Mouse (Mus musculus) embryonic facial prominence, embryonic 15.5 days (tissue): ENCODE results near the gene Lrriq4. TPM values are rescaled to one million over a fixed set of nuclear protein-coding genes. Genes with fewer than 3 reads are reported as not detected.
A peak's percentile ranks its signal among the peaks of the same experiment; 100 is the strongest.

ENCODE experiments used
- ATAC-seq: fragments of 200-750 bp; cut with Nextera tagmentation; 2 replicates; pipeline ENCODE4 v1.8.0; 2017; ENCODE audit warnings: low read depth, moderate TSS enrichment; ENCODE audit not compliant: insufficient number of reproducible peaks, low FRiP score, low TSS enrichment
- H3K27ac ChIP-seq: fragments of 300-500 bp; sonication (generic); replicated peaks from 2 replicates; pipeline ENCODE4 v1.5.1; 2015; ENCODE audit warnings: mild to moderate bottlenecking, inconsistent platforms
- H3K27me3 ChIP-seq: fragments of 300-500 bp; sonication (generic); 2 replicates; pipeline ENCODE4 v1.6.1; 2015; ENCODE audit warnings: inconsistent platforms
- H3K36me3 ChIP-seq: fragments of 300-500 bp; sonication (generic); 2 replicates; pipeline ENCODE4 v1.6.1; 2015; ENCODE audit warnings: mild to moderate bottlenecking, inconsistent platforms
- H3K4me1 ChIP-seq: fragments of 300-500 bp; sonication (generic); 2 replicates; pipeline ENCODE4 v1.6.1; 2015; ENCODE audit warnings: inconsistent platforms
- H3K4me2 ChIP-seq: fragments of 300-500 bp; sonication (generic); replicated peaks from 2 replicates; pipeline ENCODE4 v1.6.1; 2015; ENCODE audit warnings: mild to moderate bottlenecking, inconsistent platforms
- H3K4me3 ChIP-seq: fragments of 300-500 bp; sonication (generic); replicated peaks from 2 replicates; pipeline ENCODE4 v1.5.1; 2015; ENCODE audit warnings: mild to moderate bottlenecking, inconsistent platforms
- H3K9ac ChIP-seq: fragments of 300-500 bp; sonication (generic); 2 replicates; pipeline ENCODE4 v1.6.1; 2015; ENCODE audit warnings: inconsistent platforms
- H3K9me3 ChIP-seq: fragments of 300-500 bp; sonication (generic); replicated peaks from 2 replicates; pipeline ENCODE4 v1.6.1; 2016; ENCODE audit warnings: inconsistent platforms
- WGBS: fragments of 180-500 bp; shearing (Covaris S2); methylation state at CpG from one replicate; pipeline ENCODE4 v1.1.7; 2015; 5-methylcytosine and 5-hydroxymethylcytosine counted together
- polyA plus RNA-seq: library from polyadenylated mRNA; unstranded; fragments of >200 nt; fragmentation: Nextera tagmentation; extraction: Ambion mirVana; gene quantifications from 2 replicates; pipeline ENCODE4 v1.2.1, GENCODE M21; 2015

Lrriq4 gene
- not detected in 2 replicates for polyA plus RNA-seq

DNA sequence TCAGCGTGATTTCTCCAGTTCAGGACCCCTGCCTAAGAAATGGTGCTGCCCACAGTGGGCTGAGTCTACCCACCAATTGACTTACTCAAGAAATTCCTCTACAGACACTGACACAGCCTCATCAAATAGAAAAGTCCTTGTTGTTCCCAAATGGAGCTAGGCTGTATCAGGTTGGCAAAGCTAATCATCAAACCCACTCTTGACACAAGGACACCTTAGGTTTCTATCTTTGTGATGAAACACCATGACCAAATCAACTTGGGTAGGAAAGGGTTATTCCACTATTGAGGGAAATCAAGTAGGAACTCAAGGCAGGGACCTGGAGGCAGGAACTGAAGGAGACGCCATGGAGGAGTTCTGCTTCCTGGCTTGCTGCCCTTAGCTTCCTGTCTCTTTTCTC is at the start of gene Lrriq4:
Gene Lrriq4 (plus strand): TSS at position 301 of the 400 bp plus-strand sequence.
- Histone ChIP-seq H3K9ac (no peak within 1 kb of the TSS), H3K27ac (no peak within 1 kb of the TSS), H3K4me1 (0 out of 2 replicates have a peak, but pooled peaks cover 7% of the 10 kb centered on the region), H3K27me3 (0 out of 2 replicates have a peak, but pooled peaks cover 8% of the 10 kb centered on the region), H3K4me2 (no peak within 1 kb of the TSS), H3K36me3 (no peaks in the 10 kb centered on the region), H3K9me3 (no peaks in the 10 kb centered on the region), H3K4me3 (no peak within 1 kb of the TSS)
- WGBS: 47% methylated on average over 2 of the region's 2 CpGs
- ATAC-seq: no peak

DNA sequence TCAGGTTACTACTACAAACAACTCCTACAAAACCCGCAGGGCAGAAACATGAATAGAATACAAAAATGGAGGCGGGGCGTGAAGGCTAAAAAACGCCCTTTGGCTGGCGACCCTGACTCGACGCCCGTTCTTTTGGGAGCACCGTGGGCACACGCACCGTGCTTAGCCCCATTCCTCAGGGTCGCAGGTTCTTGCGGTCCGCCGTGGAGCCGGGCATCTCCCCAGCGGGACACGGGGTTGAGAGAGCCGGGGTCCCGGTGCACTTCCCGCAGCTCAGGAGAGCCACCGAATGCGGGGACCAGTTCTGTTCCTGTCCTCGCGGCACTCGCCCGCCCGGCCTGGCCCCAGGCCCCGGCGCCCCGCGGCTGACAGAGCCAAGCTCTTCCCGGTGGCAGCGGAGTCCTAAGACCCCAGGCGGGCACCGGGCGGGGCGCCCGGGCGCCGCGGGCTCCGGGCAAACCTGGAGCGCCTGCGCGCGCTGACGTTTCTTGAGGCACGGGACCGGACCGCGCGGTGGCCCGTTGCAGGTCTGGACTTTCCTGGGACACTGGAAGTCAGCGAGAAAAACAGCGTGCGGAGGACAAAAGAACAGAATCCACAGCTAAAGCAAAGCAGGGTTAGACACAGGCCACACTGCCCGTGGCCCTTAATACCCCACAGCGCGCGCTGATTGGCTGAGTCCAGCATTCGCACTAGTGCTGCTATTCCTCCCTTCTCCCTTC is 49.0 kb upstream of the Lrriq4 start:
- Histone ChIP-seq H3K27ac (0 out of 2 replicates have a peak overlapping the region, but pooled peaks have one; percentile 28), H3K4me2 (peak overlapping the region; percentile 87), H3K36me3 (no peaks in the 10 kb centered on the region), H3K27me3 (peaks cover 7% of the 10 kb centered on the region; the same call in 1 of the 2 replicates), H3K4me3 (peak overlapping the region; percentile 79), H3K9me3 (no peaks in the 10 kb centered on the region), H3K9ac (peak overlapping the region; percentile 69), H3K4me1 (peaks cover 4% of the 10 kb centered on the region; the same call in 1 of the 2 replicates)
- under 1% methylated on average over 60 of the region's 62 CpGs for WGBS
- ATAC-seq: peak; percentile 55; the same call in 1 of the 2 replicates

DNA sequence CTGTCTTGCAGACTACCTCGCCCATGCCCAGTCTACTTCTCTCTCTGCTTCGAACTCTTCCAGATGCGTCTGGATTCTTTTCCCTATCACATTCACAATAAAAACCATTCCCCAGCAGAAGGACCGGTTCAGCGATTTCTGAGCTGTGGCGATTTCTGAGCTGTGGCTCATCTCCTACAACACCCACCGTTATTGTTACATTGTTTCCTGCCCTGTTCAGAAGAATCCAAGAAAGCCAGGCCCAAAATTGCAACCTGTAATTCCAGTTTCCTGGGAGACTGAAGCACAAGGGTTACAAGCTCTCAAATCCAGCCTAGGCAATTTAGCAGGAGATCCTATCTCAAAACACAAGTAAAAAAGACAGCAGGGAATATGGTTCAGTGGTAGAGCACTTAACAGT is 47.0 kb upstream of the Lrriq4 start:
- no peak overlapping the region for H3K4me2 ChIP-seq
- whole genome bisulfite sequencing: 71% methylated on average over 7 of the region's 7 CpGs
- peaks cover 4% of the 10 kb centered on the region; the same call in 1 of the 2 replicates for H3K4me1 ChIP-seq
- H3K4me3 ChIP-seq: no peak overlapping the region
- no peak overlapping the region for H3K27ac ChIP-seq
- H3K36me3 ChIP-seq: no peaks in the 10 kb centered on the region
- no peak for ATAC-seq
- H3K9ac ChIP-seq: no peak overlapping the region
- H3K27me3 ChIP-seq: peaks cover 7% of the 10 kb centered on the region; the same call in 1 of the 2 replicates
- H3K9me3 ChIP-seq: no peaks in the 10 kb centered on the region

DNA sequence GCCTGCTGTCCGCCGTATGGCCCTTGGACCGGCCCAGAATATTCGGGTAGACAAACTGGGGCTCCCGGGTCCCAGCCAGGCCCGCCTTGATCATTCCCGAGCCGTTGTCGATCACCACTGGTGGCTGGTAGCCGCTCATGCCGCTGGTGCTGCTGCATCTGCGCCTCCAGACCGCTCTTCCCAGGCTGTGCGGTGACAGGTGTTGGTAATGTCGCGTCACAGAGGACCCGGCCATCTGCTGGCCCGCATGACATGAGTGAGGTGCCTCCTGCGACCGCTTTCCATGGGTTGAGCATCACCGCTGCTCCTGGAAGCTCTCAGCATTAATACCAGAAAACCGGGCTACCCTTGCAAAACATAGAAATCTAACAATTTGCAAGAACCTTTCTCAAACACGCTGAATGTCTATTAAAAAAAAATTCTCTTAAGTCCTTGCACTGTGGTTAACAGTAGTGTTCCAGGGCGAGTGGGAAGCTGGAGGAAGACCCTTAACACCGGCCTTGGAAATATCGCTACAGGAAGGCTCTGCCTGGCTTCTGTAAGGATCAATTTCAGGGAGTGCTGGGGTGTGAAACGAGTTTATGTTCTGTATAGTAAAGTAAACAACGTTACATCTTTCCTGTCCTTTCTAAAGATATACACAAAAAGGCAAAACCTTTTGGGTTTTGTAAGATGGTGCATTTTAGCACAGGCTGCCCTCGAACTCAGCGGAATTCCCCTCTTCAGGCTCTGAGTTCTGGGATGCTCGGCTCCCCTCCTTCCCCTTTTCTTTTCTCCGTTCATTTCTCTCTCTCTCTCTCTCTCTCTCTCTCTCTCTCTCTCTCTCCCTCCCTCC is 44.4 kb upstream of the Lrriq4 start, which contains the start of gene Actrt3:
Gene Actrt3 (minus strand): TSS at position 229 of the 835 bp plus-strand sequence.
- H3K9me3 ChIP-seq: no peaks in the 10 kb centered on the region
- H3K4me2 ChIP-seq: peak within 1 kb of the TSS; percentile 62
- WGBS: 1% methylated on average over 32 of the region's 32 CpGs
- no peak for ATAC-seq
- peaks cover 10% of the 10 kb centered on the region for H3K4me1 ChIP-seq
- H3K9ac ChIP-seq: peak within 1 kb of the TSS; percentile 23
- H3K27me3 ChIP-seq: peaks cover 7% of the 10 kb centered on the region; the same call in 1 of the 2 replicates
- 0 out of 2 replicates have a peak, but pooled peaks cover 4% of the 10 kb centered on the region for H3K36me3 ChIP-seq
- H3K4me3 ChIP-seq: peak within 1 kb of the TSS; percentile 68
- H3K27ac ChIP-seq: peak within 1 kb of the TSS; percentile 75

DNA sequence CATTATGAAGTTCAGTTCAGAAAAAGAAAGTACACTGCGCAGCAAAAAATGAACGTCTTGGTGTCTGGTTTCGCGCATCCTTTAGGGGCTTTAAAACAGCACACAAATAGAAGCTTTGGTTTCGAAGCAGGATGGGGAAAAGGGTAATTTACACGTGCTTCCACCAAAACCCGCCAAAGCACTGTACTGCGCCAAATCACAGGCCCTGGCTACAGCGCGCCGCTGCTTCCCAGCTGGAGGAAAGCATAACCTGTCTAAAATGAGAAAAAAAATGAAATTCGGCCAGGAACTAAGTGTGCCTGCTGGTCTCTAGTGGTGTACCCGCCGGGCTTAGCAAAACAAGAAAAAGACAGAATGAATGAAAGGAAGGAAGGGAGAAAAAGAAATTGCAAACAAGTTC is 43.6 kb upstream of the Lrriq4 start:
- H3K9ac ChIP-seq: peak overlapping the region; percentile 23; the same call in 1 of the 2 replicates
- no peak for ATAC-seq
- peaks cover 10% of the 10 kb centered on the region for H3K4me1 ChIP-seq
- peaks cover 6% of the 10 kb centered on the region; the same call in 1 of the 2 replicates for H3K36me3 ChIP-seq
- WGBS: under 1% methylated on average over 14 of the region's 14 CpGs
- peak overlapping the region; percentile 75 for H3K27ac ChIP-seq
- H3K4me2 ChIP-seq: peak overlapping the region; percentile 62
- peaks cover 7% of the 10 kb centered on the region; the same call in 1 of the 2 replicates for H3K27me3 ChIP-seq
- peak overlapping the region; percentile 68 for H3K4me3 ChIP-seq
- no peaks in the 10 kb centered on the region for H3K9me3 ChIP-seq

DNA sequence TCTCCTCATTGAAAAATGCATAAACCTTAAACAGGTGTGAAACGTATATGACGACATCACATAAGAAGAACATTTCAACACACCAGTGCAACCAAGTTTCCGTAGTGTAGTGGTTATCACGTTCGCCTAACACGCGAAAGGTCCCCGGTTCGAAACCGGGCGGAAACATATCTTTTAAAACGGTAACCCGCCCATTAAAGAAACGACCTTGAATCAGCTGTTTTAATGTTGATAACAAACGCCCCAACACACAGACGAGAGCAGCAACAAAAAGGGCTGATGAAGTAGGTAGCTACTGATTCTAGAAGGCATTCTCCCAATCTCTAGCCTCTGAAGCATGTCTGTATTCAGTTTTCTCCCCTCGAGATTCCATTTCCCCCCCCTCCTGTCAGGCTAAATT is 43.1 kb upstream of the Lrriq4 start:
- Histone ChIP-seq H3K4me2 (peak overlapping the region; percentile 62), H3K9me3 (no peaks in the 10 kb centered on the region), H3K4me1 (peaks cover 10% of the 10 kb centered on the region), H3K9ac (no peak overlapping the region), H3K27ac (peak overlapping the region; percentile 75; the same call in 1 of the 2 replicates), H3K27me3 (peaks cover 7% of the 10 kb centered on the region; the same call in 1 of the 2 replicates), H3K4me3 (peak overlapping the region; percentile 68), H3K36me3 (peaks cover 10% of the 10 kb centered on the region; the same call in 1 of the 2 replicates)
- WGBS: under 1% methylated on average over 17 of the region's 17 CpGs
- ATAC-seq: 0 out of 2 replicates have a peak, but pooled peaks have one; percentile 13

DNA sequence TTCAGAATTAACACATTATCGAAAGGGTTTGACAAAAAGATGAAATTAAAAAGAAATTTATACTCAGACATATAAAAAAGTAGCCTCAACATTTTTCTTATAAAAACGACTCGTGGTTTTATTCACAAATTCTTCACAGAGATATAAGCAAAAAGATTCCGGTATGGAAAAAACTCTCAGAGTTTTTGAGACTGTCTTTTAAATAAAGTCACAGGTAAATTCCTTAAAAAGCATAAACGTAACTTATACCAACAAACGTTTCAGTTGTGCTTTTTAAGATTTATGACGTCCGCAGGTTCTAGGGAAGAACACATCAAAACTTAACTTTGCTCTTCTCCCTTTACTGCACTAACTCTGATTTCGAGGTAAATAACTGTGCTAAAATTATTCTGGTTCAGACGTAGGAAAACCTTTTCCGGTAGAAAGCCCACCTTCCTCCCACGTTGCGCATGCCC is 42.7 kb upstream of the Lrriq4 start:
- no peak for ATAC-seq
- peak overlapping the region; percentile 98 for H3K27ac ChIP-seq
- H3K4me2 ChIP-seq: peak overlapping the region; percentile 62
- H3K4me3 ChIP-seq: peak overlapping the region; percentile 68
- H3K27me3 ChIP-seq: peaks cover 7% of the 10 kb centered on the region; the same call in 1 of the 2 replicates
- peak overlapping the region; percentile 77 for H3K9ac ChIP-seq
- H3K36me3 ChIP-seq: peaks cover 14% of the 10 kb centered on the region; the same call in 1 of the 2 replicates
- H3K4me1 ChIP-seq: peaks cover 10% of the 10 kb centered on the region
- WGBS: under 1% methylated on average over 13 of the region's 13 CpGs
- H3K9me3 ChIP-seq: no peaks in the 10 kb centered on the region

DNA sequence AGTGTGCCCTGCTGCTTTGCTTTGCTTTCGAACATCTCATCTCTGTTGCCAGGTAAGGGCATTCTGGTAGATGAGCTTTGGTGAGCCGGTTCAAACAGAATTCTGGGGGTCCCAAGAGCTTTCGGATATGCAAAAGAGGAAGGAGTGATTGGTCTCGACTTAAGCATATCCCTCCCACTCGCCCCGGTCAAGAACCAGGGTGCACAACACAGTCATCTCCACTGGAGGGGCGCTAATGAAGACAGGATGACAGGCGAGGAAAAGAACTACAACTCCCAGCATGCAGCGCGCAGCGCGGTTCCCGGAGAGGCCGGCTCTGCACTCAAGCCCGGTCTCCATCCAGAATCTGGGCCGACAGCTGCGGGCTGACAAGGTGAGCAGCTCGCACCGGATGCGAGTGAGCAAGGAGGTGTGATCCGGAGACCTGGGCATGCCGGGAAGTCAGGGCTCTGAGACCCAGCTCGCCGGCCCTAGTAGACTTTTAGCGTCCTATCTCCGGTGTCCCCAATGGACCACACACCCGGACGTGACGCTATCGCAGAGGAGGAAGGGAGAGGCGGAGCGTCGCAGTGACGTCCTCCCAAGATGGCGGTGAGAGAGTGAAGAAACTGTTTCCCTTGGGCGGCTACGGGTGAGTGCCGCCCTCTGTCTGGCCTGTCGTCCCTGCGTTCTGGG is 42.1 kb upstream of the Lrriq4 start, which contains the start of gene Mynn:
Gene Mynn (plus strand): TSS at position 1 of the 675 bp plus-strand sequence.
- H3K4me1 ChIP-seq: peaks cover 10% of the 10 kb centered on the region
- under 1% methylated on average over 40 of the region's 40 CpGs for WGBS

DNA sequence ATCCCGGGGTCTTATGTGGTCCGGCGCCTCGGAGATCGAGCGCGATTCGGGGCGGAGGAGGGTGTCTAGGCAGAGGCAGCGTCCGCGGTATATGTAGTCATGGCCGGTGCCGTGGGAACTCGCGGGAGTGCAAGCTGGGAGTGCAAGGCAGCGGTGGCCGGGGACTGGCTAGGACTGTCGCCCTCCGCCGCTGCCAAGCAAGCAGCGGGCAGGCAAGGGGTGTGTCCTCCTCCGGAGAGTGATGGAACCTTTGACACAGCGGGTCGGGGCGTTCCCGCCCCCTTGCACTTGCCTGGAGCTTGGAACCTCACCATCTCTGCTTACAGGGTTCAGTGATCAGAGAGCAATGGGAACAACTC is 41.6 kb upstream of the Lrriq4 start:
- Histone ChIP-seq H3K4me2 (peak overlapping the region; percentile 62), H3K9ac (peak overlapping the region; percentile 77), H3K36me3 (peaks cover 22% of the 10 kb centered on the region), H3K4me1 (peaks cover 10% of the 10 kb centered on the region), H3K27ac (peak overlapping the region; percentile 98), H3K4me3 (peak overlapping the region; percentile 68), H3K9me3 (no peaks in the 10 kb centered on the region), H3K27me3 (peaks cover 7% of the 10 kb centered on the region; the same call in 1 of the 2 replicates)
- under 1% methylated on average over 27 of the region's 27 CpGs for WGBS
- peak; percentile 36 for ATAC-seq

More for the DNA sequence above, 42.1 kb upstream of the Lrriq4 start, which contains the start of gene Mynn:
- peak within 1 kb of the TSS; percentile 98 for H3K27ac ChIP-seq
- H3K36me3 ChIP-seq: peaks cover 17% of the 10 kb centered on the region
- H3K4me3 ChIP-seq: peak within 1 kb of the TSS; percentile 68
- ATAC-seq: peak; percentile 94
- no peaks in the 10 kb centered on the region for H3K9me3 ChIP-seq
- peak within 1 kb of the TSS; percentile 77 for H3K9ac ChIP-seq
- peaks cover 7% of the 10 kb centered on the region; the same call in 1 of the 2 replicates for H3K27me3 ChIP-seq
- peak within 1 kb of the TSS; percentile 62 for H3K4me2 ChIP-seq

DNA sequence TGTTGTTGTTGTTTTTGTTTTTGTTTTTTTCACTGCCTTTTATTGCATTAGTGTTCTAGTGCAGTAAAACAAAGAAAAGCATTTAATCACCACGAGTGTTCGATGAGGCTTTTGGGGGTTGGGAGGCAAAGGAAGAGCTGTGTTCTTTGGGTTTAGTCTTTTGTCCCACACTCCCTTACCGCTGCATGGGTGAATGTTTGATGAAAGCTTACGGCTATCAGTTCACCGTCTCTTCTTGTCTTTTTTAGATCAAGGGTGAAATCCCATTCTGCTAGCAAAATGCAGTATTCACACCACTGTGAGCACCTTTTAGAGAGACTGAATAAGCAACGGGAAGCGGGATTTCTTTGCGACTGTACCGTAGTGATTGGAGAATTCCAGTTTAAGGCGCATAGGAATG is 41.1 kb upstream of the Lrriq4 start:
- Histone ChIP-seq H3K4me1 (peaks cover 10% of the 10 kb centered on the region), H3K4me3 (peak overlapping the region; percentile 68), H3K4me2 (peak overlapping the region; percentile 62), H3K9ac (no peak overlapping the region; the same call in 1 of the 2 replicates), H3K36me3 (peaks cover 25% of the 10 kb centered on the region), H3K27me3 (0 out of 2 replicates have a peak, but pooled peaks cover 3% of the 10 kb centered on the region), H3K9me3 (no peaks in the 10 kb centered on the region), H3K27ac (peak overlapping the region; percentile 98; the same call in 1 of the 2 replicates)
- WGBS: 42% methylated on average over 10 of the region's 10 CpGs
- no peak for ATAC-seq
